Comparison of ENCODE assay signal across 8 mouse cellular contexts in the genomic region with DNA sequence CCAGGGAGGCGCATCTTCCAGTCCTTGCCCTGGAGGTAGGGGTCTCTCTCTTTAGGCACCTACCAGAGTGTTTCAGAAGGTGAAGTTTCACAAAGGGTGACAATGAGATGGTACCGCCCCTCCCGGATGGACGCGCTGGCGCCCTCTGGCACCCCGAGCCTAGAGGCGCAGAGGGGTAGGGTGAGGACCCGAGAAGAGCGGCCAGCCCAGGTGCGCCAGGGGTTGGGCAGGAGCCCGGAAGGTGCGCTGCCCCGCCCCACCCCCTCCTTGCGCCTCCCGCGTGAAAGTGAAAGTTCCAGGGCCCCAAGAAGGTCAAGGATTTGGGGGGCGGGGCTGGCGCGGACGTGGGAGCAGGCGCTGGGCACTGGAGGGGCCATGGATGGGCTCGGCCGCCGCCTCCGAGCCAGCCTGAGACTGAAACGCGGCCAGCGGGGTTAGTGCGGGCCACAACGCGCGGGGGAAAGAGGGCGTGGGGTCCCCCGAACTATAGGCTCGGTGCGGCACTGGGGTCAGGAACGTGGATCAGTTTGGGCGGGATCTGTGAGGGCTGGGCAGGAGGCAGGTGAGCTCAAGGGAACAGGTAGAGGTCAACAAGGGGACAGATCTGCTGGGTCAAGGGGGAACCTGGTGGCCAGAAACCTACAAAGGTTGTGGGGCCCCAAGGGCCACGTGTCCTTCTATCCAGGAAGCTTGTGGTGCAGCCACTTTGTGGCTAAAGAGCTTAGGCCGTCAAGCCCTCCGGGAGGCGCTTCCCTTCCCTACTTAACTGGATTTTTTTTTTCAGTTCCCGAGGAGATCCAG. TPM values are rescaled to one million over a fixed set of nuclear protein-coding genes. Genes with fewer than 3 reads are reported as not detected.
A peak's percentile ranks its signal among the peaks of the same experiment; 100 is the strongest.
DNase-seq lines count a peak whose midpoint lies in the region; ATAC-seq lines count a peak whose summit lies in the region.

A gene (plus strand): TSS at position 125 of the 801 bp plus-strand sequence.

- H3K36me3 ChIP-seq in embryonic facial prominence, embryonic 10.5 days (replicated peaks): no peaks in the 10 kb centered on the region
- no peaks in the 10 kb centered on the region for H3K36me3 ChIP-seq in hindbrain, embryonic 12.5 days
- H3K36me3 ChIP-seq in limb, embryonic 15.5 days: no peaks in the 10 kb centered on the region
- H3K36me3 ChIP-seq in midbrain, embryonic 16.5 days (ENCODE audit: control insufficient read depth, insufficient read depth, low read length): no peaks in the 10 kb centered on the region

- peak within 1 kb of the TSS; percentile 96 for H3K4me2 ChIP-seq in hindbrain, embryonic 12.5 days (replicated peaks)
- H3K4me2 ChIP-seq in limb, embryonic 15.5 days: peak within 1 kb of the TSS; percentile 91
- peak within 1 kb of the TSS; percentile 92 for H3K4me2 ChIP-seq in midbrain, embryonic 16.5 days (ENCODE audit: low read length)

- H3K27ac ChIP-seq in embryonic facial prominence, embryonic 10.5 days (replicated peaks): peak within 1 kb of the TSS; percentile 70
- no peak within 1 kb of the TSS for H3K27ac ChIP-seq in hindbrain, embryonic 12.5 days
- H3K27ac ChIP-seq in limb, embryonic 15.5 days: no peak within 1 kb of the TSS
- no peak within 1 kb of the TSS for H3K27ac ChIP-seq in midbrain, embryonic 16.5 days (ENCODE audit: low read length)

- H3K27me3 ChIP-seq in embryonic facial prominence, embryonic 10.5 days (replicated peaks; ENCODE audit: low read depth, poor library complexity, severe bottlenecking): peaks cover 23% of the 10 kb centered on the region
- peaks cover 15% of the 10 kb centered on the region for H3K27me3 ChIP-seq in hindbrain, embryonic 12.5 days
- H3K27me3 ChIP-seq in limb, embryonic 15.5 days: peaks cover 7% of the 10 kb centered on the region; the same call in 1 of the 2 replicates
- H3K27me3 ChIP-seq in midbrain, embryonic 16.5 days (ENCODE audit: control insufficient read depth, insufficient read depth, low read depth, low read length): no peaks in the 10 kb centered on the region

- peak; percentile 72 for ATAC-seq in hindbrain, embryonic 12.5 days (ENCODE audit: low FRiP score)
- 0 out of 2 replicates have a peak, but pooled peaks have one; percentile 32 for ATAC-seq in limb, embryonic 15.5 days (ENCODE audit: insufficient number of reproducible peaks, low FRiP score, low TSS enrichment, low read depth)
- ATAC-seq in midbrain, embryonic 16.5 days: peak; percentile 71

- H3K4me3 ChIP-seq in embryonic facial prominence, embryonic 10.5 days: peak within 1 kb of the TSS; percentile 66
- H3K4me3 ChIP-seq in hindbrain, embryonic 12.5 days: peak within 1 kb of the TSS; percentile 52
- peak within 1 kb of the TSS; percentile 60 for H3K4me3 ChIP-seq in limb, embryonic 15.5 days
- peak within 1 kb of the TSS; percentile 55 for H3K4me3 ChIP-seq in midbrain, embryonic 16.5 days (ENCODE audit: low read depth, low read length)

- no peaks in the 10 kb centered on the region for H3K9me3 ChIP-seq in embryonic facial prominence, embryonic 10.5 days
- H3K9me3 ChIP-seq in hindbrain, embryonic 12.5 days (replicated peaks): no peaks in the 10 kb centered on the region
- no peaks in the 10 kb centered on the region for H3K9me3 ChIP-seq in limb, embryonic 15.5 days
- no peaks in the 10 kb centered on the region for H3K9me3 ChIP-seq in midbrain, embryonic 16.5 days (replicated peaks; ENCODE audit: control insufficient read depth, low read length, poor library complexity, severe bottlenecking)

- WGBS in embryonic facial prominence, embryonic 10.5 days: 1% methylated on average over 44 of the region's 44 CpGs
- 3% methylated on average over 44 of the region's 44 CpGs for WGBS in hindbrain, embryonic 12.5 days
- WGBS in limb, embryonic 15.5 days: 2% methylated on average over 44 of the region's 44 CpGs
- WGBS in midbrain, embryonic 16.5 days: 1% methylated on average over 42 of the region's 44 CpGs

- intact Hi-C loops in left cerebral cortex, postnatal 4 days (cut with DNase I): no loop called here

- peak; percentile 6 for DNase-seq in left cerebral cortex, postnatal 4 days
- no peak for DNase-seq in left cerebral cortex, adult 9 months (ENCODE audit: low spot score in 2 of 2)
- DNase-seq in embryonic facial prominence, embryonic 10.5 days (ENCODE audit: low spot score): peak; percentile 40
- DNase-seq in thymus, adult 18-20 months: peak; percentile 75 to 83
- DNase-seq in layer of hippocampus, postnatal 14 days (ENCODE audit: low spot score in 2 of 2): no peak

- peak within 1 kb of the TSS; percentile 62 for H3K9ac ChIP-seq in hindbrain, embryonic 12.5 days
- H3K9ac ChIP-seq in limb, embryonic 15.5 days: peak within 1 kb of the TSS; percentile 42
- H3K9ac ChIP-seq in midbrain, embryonic 16.5 days (ENCODE audit: low read depth, low read length): peak within 1 kb of the TSS; percentile 53

- peaks cover 19% of the 10 kb centered on the region for H3K4me1 ChIP-seq in embryonic facial prominence, embryonic 10.5 days
- H3K4me1 ChIP-seq in hindbrain, embryonic 12.5 days: peaks cover 9% of the 10 kb centered on the region
- H3K4me1 ChIP-seq in limb, embryonic 15.5 days: peaks cover 10% of the 10 kb centered on the region
- H3K4me1 ChIP-seq in midbrain, embryonic 16.5 days (ENCODE audit: control insufficient read depth, insufficient read depth, low read length): no peaks in the 10 kb centered on the region

RNA-seq across cellular contexts. Expression of the gene that starts here (rescaled TPM):
- total RNA-seq in left cerebral cortex, postnatal 4 days (2021): under 1 TPM in 1 of 2 experiments, not detected in 1; 0.38 TPM
- 1.1 and 1.3 TPM in 2 replicates for polyA plus RNA-seq in embryonic facial prominence, embryonic 10.5 days (2016; fragmentation: Nextera tagmentation; extraction: Ambion mirVana)
- polyA plus RNA-seq in hindbrain, embryonic 12.5 days (2016; fragmentation: Nextera tagmentation; extraction: Ambion mirVana): 0.43 and 0.48 TPM in 2 replicates
- polyA plus RNA-seq in limb, embryonic 15.5 days (2015; fragmentation: Nextera tagmentation; extraction: Ambion mirVana): 5.8 and 6.4 TPM in 2 replicates
- polyA plus RNA-seq in midbrain, embryonic 16.5 days (2015; fragmentation: Nextera tagmentation; extraction: Ambion mirVana): 0.92 and 1.5 TPM in 2 replicates
- total RNA-seq in layer of hippocampus, postnatal 14 days (2021): under 1 TPM; 0.10 to 0.60 TPM

Comparison
In these comparisons a context has a peak if more than half of its experiments do, and no peak if none do; other contexts are left out.
1. Peak in DNase-seq in left cerebral cortex, postnatal 4 days; RNA of the gene not detected or under 1 TPM.
2. Peak in ATAC-seq, H3K4me3 ChIP-seq, H3K9ac ChIP-seq and H3K4me2 ChIP-seq in hindbrain, embryonic 12.5 days; RNA of the gene not detected or under 1 TPM.
3. DNase-seq: peak in embryonic facial prominence, embryonic 10.5 days (single experiment) and thymus, adult 18-20 months (2 of 2); none in left cerebral cortex, adult 9 months (0 of 2) and layer of hippocampus, postnatal 14 days (0 of 2).
4. Peak in every context shown above with its lines, with median percentiles within 50 percentile points of each other: H3K4me3 ChIP-seq, ATAC-seq, H3K4me2 ChIP-seq and H3K9ac ChIP-seq.